Mouse (Mus musculus): Measurements from ENCODE around the gene Selenom. TPM values are rescaled to one million over a fixed set of nuclear protein-coding genes. Genes with fewer than 3 reads are reported as not detected.

The Selenom gene
- polyA plus RNA-seq, 1 experiment from 2014 or later: 129 TPM

GRCm38 (mm10) chr11:3540451-3541085, 26.1 kb downstream of the Selenom start, which contains the start of gene Smtn:
Gene Smtn, minus strand, starts transcription at chr11:3540612.
- 95% methylated on average over 23 of the region's 23 CpGs for WGBS
- H3K4me3 ChIP-seq (ENCODE audit: low read depth, low read length): peak within 1 kb of the TSS; percentile 49
- H3K4me2 ChIP-seq (ENCODE audit: low read length): peak within 1 kb of the TSS; percentile 84
- H3K9ac ChIP-seq (ENCODE audit: low read depth, low read length): peak within 1 kb of the TSS; percentile 64
- no peaks in the 10 kb centered on the region for H3K27me3 ChIP-seq (ENCODE audit: control insufficient read depth, insufficient read depth, low read depth, low read length)
- no peaks in the 10 kb centered on the region for H3K36me3 ChIP-seq (ENCODE audit: control insufficient read depth, insufficient read depth, low read length)
- no peak for ATAC-seq
- peaks cover 6% of the 10 kb centered on the region; the same call in 1 of the 2 replicates for H3K4me1 ChIP-seq (ENCODE audit: control insufficient read depth, insufficient read depth, low read length)
- H3K9me3 ChIP-seq (replicated peaks; ENCODE audit: control insufficient read depth, low read length, poor library complexity, severe bottlenecking): no peaks in the 10 kb centered on the region
- no peak within 1 kb of the TSS for H3K27ac ChIP-seq (ENCODE audit: low read length)

- Histone ChIP-seq H3K4me2 (ENCODE audit: low read length) (no peak overlapping the region), H3K36me3 (ENCODE audit: control insufficient read depth, insufficient read depth, low read length) (no peaks in the 10 kb centered on the region), H3K4me1 (ENCODE audit: control insufficient read depth, insufficient read depth, low read length) (peaks cover 4% of the 10 kb centered on the region; the same call in 1 of the 2 replicates), H3K9me3 (replicated peaks; ENCODE audit: control insufficient read depth, low read length, poor library complexity, severe bottlenecking) (no peaks in the 10 kb centered on the region), H3K9ac (ENCODE audit: low read depth, low read length) (no peak overlapping the region), H3K27ac (ENCODE audit: low read length) (no peak overlapping the region), H3K27me3 (ENCODE audit: control insufficient read depth, insufficient read depth, low read depth, low read length) (no peaks in the 10 kb centered on the region), H3K4me3 (ENCODE audit: low read depth, low read length) (no peak overlapping the region)
- 64% methylated on average over 3 of the region's 3 CpGs for WGBS
- ATAC-seq: no peak
Observed at GRCm38 (mm10) chr11:3541932-3542331, 27.4 kb downstream of the Selenom start.

- 52% methylated on average over 5 of the region's 5 CpGs for WGBS
- Histone ChIP-seq H3K9me3 (replicated peaks; ENCODE audit: control insufficient read depth, low read length, poor library complexity, severe bottlenecking) (no peaks in the 10 kb centered on the region), H3K27ac (ENCODE audit: low read length) (no peak overlapping the region), H3K9ac (ENCODE audit: low read depth, low read length) (no peak overlapping the region), H3K4me1 (ENCODE audit: control insufficient read depth, insufficient read depth, low read length) (peaks cover 4% of the 10 kb centered on the region; the same call in 1 of the 2 replicates), H3K27me3 (ENCODE audit: control insufficient read depth, insufficient read depth, low read depth, low read length) (no peaks in the 10 kb centered on the region), H3K4me3 (ENCODE audit: low read depth, low read length) (no peak overlapping the region), H3K36me3 (ENCODE audit: control insufficient read depth, insufficient read depth, low read length) (no peaks in the 10 kb centered on the region), H3K4me2 (ENCODE audit: low read length) (no peak overlapping the region)
- no peak for ATAC-seq
Observed at GRCm38 (mm10) chr11:3543001-3543400, 28.5 kb downstream of the Selenom start.

GRCm38 (mm10) chr11:3544409-3544808, 29.9 kb downstream of the Selenom start:
- 94% methylated on average over 5 of the region's 5 CpGs for WGBS
- no peak overlapping the region for H3K9ac ChIP-seq (ENCODE audit: low read depth, low read length)
- H3K27me3 ChIP-seq (ENCODE audit: control insufficient read depth, insufficient read depth, low read depth, low read length): no peaks in the 10 kb centered on the region
- H3K36me3 ChIP-seq (ENCODE audit: control insufficient read depth, insufficient read depth, low read length): no peaks in the 10 kb centered on the region
- ATAC-seq: no peak
- no peak overlapping the region for H3K4me2 ChIP-seq (ENCODE audit: low read length)
- no peaks in the 10 kb centered on the region for H3K9me3 ChIP-seq (replicated peaks; ENCODE audit: control insufficient read depth, low read length, poor library complexity, severe bottlenecking)
- peaks cover 2% of the 10 kb centered on the region; the same call in 1 of the 2 replicates for H3K4me1 ChIP-seq (ENCODE audit: control insufficient read depth, insufficient read depth, low read length)
- H3K27ac ChIP-seq (ENCODE audit: low read length): no peak overlapping the region
- H3K4me3 ChIP-seq (ENCODE audit: low read depth, low read length): no peak overlapping the region

GRCm38 (mm10) chr11:3545531-3546241, 31.2 kb downstream of the Selenom start:
- Histone ChIP-seq H3K27ac (ENCODE audit: low read length) (no peak overlapping the region), H3K9ac (ENCODE audit: low read depth, low read length) (no peak overlapping the region), H3K4me1 (ENCODE audit: control insufficient read depth, insufficient read depth, low read length) (no peaks in the 10 kb centered on the region; the same call in 1 of the 2 replicates), H3K4me3 (ENCODE audit: low read depth, low read length) (no peak overlapping the region), H3K27me3 (ENCODE audit: control insufficient read depth, insufficient read depth, low read depth, low read length) (no peaks in the 10 kb centered on the region), H3K9me3 (replicated peaks; ENCODE audit: control insufficient read depth, low read length, poor library complexity, severe bottlenecking) (no peaks in the 10 kb centered on the region), H3K36me3 (ENCODE audit: control insufficient read depth, insufficient read depth, low read length) (no peaks in the 10 kb centered on the region), H3K4me2 (ENCODE audit: low read length) (no peak overlapping the region)
- 16% methylated on average over 9 of the region's 9 CpGs for WGBS
- no peak for ATAC-seq

- Histone ChIP-seq H3K36me3 (ENCODE audit: control insufficient read depth, insufficient read depth, low read length) (no peaks in the 10 kb centered on the region), H3K9ac (ENCODE audit: low read depth, low read length) (no peak overlapping the region), H3K27ac (ENCODE audit: low read length) (no peak overlapping the region), H3K4me3 (ENCODE audit: low read depth, low read length) (no peak overlapping the region), H3K27me3 (ENCODE audit: control insufficient read depth, insufficient read depth, low read depth, low read length) (no peaks in the 10 kb centered on the region), H3K4me1 (ENCODE audit: control insufficient read depth, insufficient read depth, low read length) (no peaks in the 10 kb centered on the region; the same call in 1 of the 2 replicates), H3K9me3 (replicated peaks; ENCODE audit: control insufficient read depth, low read length, poor library complexity, severe bottlenecking) (no peaks in the 10 kb centered on the region), H3K4me2 (ENCODE audit: low read length) (no peak overlapping the region)
- WGBS: 26% methylated on average over 1 of the region's 1 CpGs
- no peak for ATAC-seq
Observed at GRCm38 (mm10) chr11:3546242-3546562, 31.7 kb downstream of the Selenom start.

GRCm38 (mm10) chr11:3547047-3547446, 32.6 kb downstream of the Selenom start:
- WGBS: 68% methylated on average over 2 of the region's 2 CpGs
- no peak overlapping the region for H3K4me3 ChIP-seq (ENCODE audit: low read depth, low read length)
- H3K4me2 ChIP-seq (ENCODE audit: low read length): no peak overlapping the region
- no peaks in the 10 kb centered on the region for H3K27me3 ChIP-seq (ENCODE audit: control insufficient read depth, insufficient read depth, low read depth, low read length)
- H3K9me3 ChIP-seq (replicated peaks; ENCODE audit: control insufficient read depth, low read length, poor library complexity, severe bottlenecking): no peaks in the 10 kb centered on the region
- no peak overlapping the region for H3K27ac ChIP-seq (ENCODE audit: low read length)
- no peaks in the 10 kb centered on the region for H3K36me3 ChIP-seq (ENCODE audit: control insufficient read depth, insufficient read depth, low read length)
- H3K4me1 ChIP-seq (ENCODE audit: control insufficient read depth, insufficient read depth, low read length): no peaks in the 10 kb centered on the region; the same call in 1 of the 2 replicates
- no peak for ATAC-seq
- no peak overlapping the region for H3K9ac ChIP-seq (ENCODE audit: low read depth, low read length)

- no peak overlapping the region for H3K9ac ChIP-seq (ENCODE audit: low read depth, low read length)
- no peaks in the 10 kb centered on the region for H3K9me3 ChIP-seq (replicated peaks; ENCODE audit: control insufficient read depth, low read length, poor library complexity, severe bottlenecking)
- H3K36me3 ChIP-seq (ENCODE audit: control insufficient read depth, insufficient read depth, low read length): no peaks in the 10 kb centered on the region
- H3K4me3 ChIP-seq (ENCODE audit: low read depth, low read length): no peak overlapping the region
- H3K27me3 ChIP-seq (ENCODE audit: control insufficient read depth, insufficient read depth, low read depth, low read length): no peaks in the 10 kb centered on the region
- ATAC-seq: 0 out of 2 replicates have a peak, but pooled peaks have one; percentile 51
- no peak overlapping the region for H3K4me2 ChIP-seq (ENCODE audit: low read length)
- H3K27ac ChIP-seq (ENCODE audit: low read length): no peak overlapping the region
- WGBS: 43% methylated on average over 6 of the region's 6 CpGs
- H3K4me1 ChIP-seq (ENCODE audit: control insufficient read depth, insufficient read depth, low read length): no peaks in the 10 kb centered on the region; the same call in 1 of the 2 replicates
Observed at GRCm38 (mm10) chr11:3547969-3548368, 33.5 kb downstream of the Selenom start.

Measured in midbrain, embryonic 16.5 days (tissue).